Mouse (Mus musculus): ENCODE measurements around the gene Gtf3a. TPM values are rescaled to one million over a fixed set of nuclear protein-coding genes. Genes with fewer than 3 reads are reported as not detected.
A peak's percentile ranks its signal among the peaks of the same experiment; 100 is the strongest.

Gene Gtf3a
- polyA plus RNA-seq, 1 experiment from 2014 or later = 42.7 TPM

DNA sequence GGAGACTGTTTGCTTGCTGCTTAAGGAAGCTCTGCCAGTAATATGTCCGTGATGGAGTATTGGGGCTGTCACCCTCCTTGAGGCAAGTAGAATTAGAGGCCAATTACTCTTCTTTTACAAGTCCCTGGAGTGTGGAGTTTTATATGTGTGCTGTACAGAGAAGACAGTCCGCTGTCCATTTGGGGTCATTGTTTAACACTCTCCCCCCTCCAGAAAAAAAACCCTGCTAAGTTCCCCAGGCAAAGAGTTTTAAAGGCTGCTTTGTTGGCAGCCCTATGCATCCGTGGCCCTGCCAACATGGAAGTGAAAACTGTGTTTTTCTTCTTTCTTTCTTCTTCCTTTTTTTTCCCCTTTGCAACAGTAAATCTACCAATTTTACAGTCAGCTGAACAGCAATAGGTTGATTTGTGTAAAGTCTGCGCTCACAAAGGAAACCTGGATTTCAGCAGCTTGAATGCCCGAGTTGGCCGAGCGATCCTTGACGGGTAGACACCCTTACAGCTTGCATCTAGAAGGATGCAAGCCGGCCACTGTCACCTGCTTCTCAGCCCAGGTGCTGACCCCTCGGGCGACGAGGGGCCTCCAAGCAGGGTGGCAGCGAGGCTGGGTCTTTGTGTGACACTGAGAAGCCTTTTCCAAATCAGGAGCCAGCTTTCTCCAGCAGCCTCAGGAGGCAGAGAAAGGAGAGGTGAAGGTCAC lies 20.4 kb downstream of the Gtf3a start:
- no peak overlapping the region for H3K4me3 ChIP-seq (ENCODE audit: low read depth, low read length)
- peaks cover 4% of the 10 kb centered on the region for H3K4me1 ChIP-seq (ENCODE audit: control insufficient read depth, low read depth, low read length)
- no peak for ATAC-seq (ENCODE audit: low read depth)
- H3K9me3 ChIP-seq (replicated peaks; ENCODE audit: control insufficient read depth, low read length) = no peaks in the 10 kb centered on the region
- no peaks in the 10 kb centered on the region for H3K27me3 ChIP-seq (ENCODE audit: control insufficient read depth, insufficient read depth, low read depth, low read length)
- no peak overlapping the region for H3K9ac ChIP-seq (ENCODE audit: low read depth, low read length)
- H3K36me3 ChIP-seq (ENCODE audit: control insufficient read depth, insufficient read depth) = no peaks in the 10 kb centered on the region
- 61% methylated on average over 13 of the region's 13 CpGs for WGBS (ENCODE audit: insufficient replicate concordance)
- no peak overlapping the region for H3K4me2 ChIP-seq (ENCODE audit: low read depth, low read length)
- H3K27ac ChIP-seq (ENCODE audit: low read length) = no peak overlapping the region

DNA sequence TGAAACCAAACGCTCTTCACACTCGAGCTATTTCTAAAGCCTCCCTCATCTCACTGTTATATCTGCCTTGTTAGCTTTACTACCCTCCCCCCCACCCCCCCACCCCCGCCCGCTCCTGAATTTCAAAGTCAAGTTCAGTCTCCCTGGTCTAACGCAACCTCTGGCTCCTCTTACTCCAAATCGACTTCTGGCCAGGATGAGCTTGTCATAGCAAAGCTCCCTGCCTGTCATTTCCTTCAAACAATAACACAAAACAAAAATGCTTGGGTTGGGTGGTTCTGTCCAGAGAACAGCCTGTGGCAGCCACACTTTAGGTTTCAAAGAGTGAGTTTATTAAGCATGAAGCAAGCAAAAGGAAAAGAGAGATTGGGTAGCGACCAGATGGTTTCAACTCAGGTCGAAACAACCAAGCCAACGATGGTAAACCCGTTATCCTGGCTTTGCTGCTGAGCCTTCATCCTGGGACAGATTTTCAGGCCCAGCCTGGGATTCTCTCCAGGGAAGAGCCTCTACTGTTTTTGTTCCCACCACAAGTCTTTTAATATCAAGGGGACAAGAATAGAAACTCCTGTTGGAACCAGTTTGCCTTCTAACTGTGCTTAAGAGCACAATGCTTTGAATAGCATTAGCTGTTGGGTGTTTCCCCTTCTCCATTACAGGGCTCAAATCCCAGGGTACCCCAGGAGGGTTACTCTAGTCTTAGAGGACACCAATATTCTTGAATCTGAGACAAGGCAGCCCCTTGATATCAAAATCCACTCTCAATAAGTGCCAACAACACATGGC lies 23.5 kb downstream of the Gtf3a start:
- no peak overlapping the region for H3K4me2 ChIP-seq (ENCODE audit: low read depth, low read length)
- H3K9ac ChIP-seq (ENCODE audit: low read depth, low read length) = no peak overlapping the region
- H3K4me1 ChIP-seq (ENCODE audit: control insufficient read depth, low read depth, low read length) = peaks cover 4% of the 10 kb centered on the region
- 56% methylated on average over 10 of the region's 10 CpGs for WGBS (ENCODE audit: insufficient replicate concordance)
- H3K27ac ChIP-seq (ENCODE audit: low read length) = no peak overlapping the region
- ATAC-seq (ENCODE audit: low read depth) = no peak
- H3K4me3 ChIP-seq (ENCODE audit: low read depth, low read length) = no peak overlapping the region
- H3K36me3 ChIP-seq (ENCODE audit: control insufficient read depth, insufficient read depth) = no peaks in the 10 kb centered on the region
- H3K9me3 ChIP-seq (replicated peaks; ENCODE audit: control insufficient read depth, low read length) = no peaks in the 10 kb centered on the region
- H3K27me3 ChIP-seq (ENCODE audit: control insufficient read depth, insufficient read depth, low read depth, low read length) = no peaks in the 10 kb centered on the region

DNA sequence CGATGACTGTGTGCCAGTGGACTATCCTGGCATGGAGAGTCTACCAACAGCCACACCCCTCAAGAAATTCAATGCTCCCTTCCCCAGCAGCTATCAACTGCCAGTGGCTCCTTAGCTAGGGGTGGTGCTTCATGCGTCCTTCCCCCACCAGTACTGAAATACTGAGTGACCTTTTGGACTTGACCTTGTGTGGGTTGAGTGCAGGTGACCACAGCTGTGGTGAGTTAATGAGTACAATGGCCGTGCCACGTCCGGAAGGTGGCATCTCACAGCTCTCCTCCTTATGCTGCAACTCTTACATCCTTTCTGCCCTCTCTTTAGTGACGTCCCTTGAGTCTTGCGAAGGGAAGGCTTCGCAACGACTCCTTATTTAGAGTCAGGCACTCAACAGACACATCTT lies 24.9 kb downstream of the Gtf3a start:
- peak; percentile 76 for ATAC-seq (ENCODE audit: low read depth)
- Histone ChIP-seq H3K27ac (ENCODE audit: low read length) (no peak overlapping the region), H3K9me3 (replicated peaks; ENCODE audit: control insufficient read depth, low read length) (no peaks in the 10 kb centered on the region), H3K4me2 (ENCODE audit: low read depth, low read length) (no peak overlapping the region; the same call in 1 of the 2 replicates), H3K36me3 (ENCODE audit: control insufficient read depth, insufficient read depth) (no peaks in the 10 kb centered on the region), H3K4me1 (ENCODE audit: control insufficient read depth, low read depth, low read length) (peaks cover 4% of the 10 kb centered on the region), H3K27me3 (ENCODE audit: control insufficient read depth, insufficient read depth, low read depth, low read length) (no peaks in the 10 kb centered on the region), H3K9ac (ENCODE audit: low read depth, low read length) (no peak overlapping the region), H3K4me3 (ENCODE audit: low read depth, low read length) (no peak overlapping the region)
- WGBS (ENCODE audit: insufficient replicate concordance) = 60% methylated on average over 9 of the region's 9 CpGs

DNA sequence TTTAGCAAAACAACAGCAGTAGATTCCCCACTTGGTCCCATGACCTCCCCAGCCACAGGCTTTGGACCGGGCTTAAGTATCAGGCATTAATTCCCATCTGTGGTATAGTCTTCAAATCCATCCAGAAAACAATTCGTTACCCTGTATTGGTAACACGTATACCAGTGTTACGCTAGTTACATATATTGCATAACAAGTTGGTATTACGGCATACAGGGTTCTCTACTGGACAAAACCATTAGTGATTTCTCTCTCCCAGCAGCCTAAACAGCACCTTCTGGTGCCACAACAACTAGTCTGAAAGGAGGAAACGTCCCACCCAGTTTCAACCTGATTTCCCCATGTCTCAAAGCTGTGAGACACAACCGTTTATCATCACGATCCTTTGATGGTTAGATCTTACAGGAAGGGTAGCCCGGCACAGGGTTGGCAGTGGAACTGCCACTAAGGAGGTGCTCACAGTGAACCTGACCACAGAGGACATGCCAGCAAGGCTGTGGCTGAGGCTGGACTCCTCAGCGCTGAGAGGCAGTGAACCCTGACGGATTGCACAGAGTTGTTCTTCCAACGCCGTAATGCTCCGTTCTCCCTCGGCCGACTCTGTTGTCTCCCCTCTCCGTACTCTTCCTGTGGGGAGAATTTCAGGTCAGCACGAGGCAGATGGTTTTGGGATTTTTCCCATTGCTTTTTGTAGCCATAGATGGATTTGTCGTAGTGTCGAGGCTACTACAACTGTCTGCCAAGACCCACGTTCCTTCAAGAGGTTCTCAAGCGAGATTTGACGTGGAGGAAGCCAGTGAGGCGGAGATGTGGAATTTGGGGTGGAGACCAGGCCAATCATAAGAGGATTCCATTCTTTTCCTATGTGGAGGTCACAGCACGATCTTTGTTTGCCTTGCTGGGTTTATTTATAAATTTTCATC lies 25.7 kb downstream of the Gtf3a start:
- H3K4me3 ChIP-seq (ENCODE audit: low read depth, low read length) = no peak overlapping the region
- H3K27me3 ChIP-seq (ENCODE audit: control insufficient read depth, insufficient read depth, low read depth, low read length) = no peaks in the 10 kb centered on the region
- ATAC-seq (ENCODE audit: low read depth) = no peak
- peaks cover 4% of the 10 kb centered on the region for H3K4me1 ChIP-seq (ENCODE audit: control insufficient read depth, low read depth, low read length)
- H3K36me3 ChIP-seq (ENCODE audit: control insufficient read depth, insufficient read depth) = no peaks in the 10 kb centered on the region
- H3K4me2 ChIP-seq (ENCODE audit: low read depth, low read length) = no peak overlapping the region
- H3K9me3 ChIP-seq (replicated peaks; ENCODE audit: control insufficient read depth, low read length) = no peaks in the 10 kb centered on the region
- H3K9ac ChIP-seq (ENCODE audit: low read depth, low read length) = no peak overlapping the region
- no peak overlapping the region for H3K27ac ChIP-seq (ENCODE audit: low read length)
- 72% methylated on average over 25 of the region's 25 CpGs for WGBS (ENCODE audit: insufficient replicate concordance)

DNA sequence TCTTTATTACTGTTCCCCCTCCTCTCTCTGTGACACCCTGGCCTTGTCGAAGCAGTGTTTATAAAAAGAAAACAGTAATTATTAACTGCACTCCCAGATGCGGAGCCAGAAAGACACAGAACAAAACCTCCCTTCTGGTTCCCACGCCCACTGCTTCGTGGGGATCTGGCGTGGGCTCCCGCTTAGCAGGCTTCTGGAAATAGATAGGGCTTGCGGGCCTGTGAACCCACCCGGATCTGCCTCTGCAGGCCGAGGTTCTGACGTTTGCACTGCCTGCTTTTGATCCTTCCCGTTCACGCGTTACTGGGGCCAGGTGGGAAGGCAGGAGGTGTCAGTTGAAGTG lies 26.3 kb downstream of the Gtf3a start:
- Histone ChIP-seq H3K9me3 (replicated peaks; ENCODE audit: control insufficient read depth, low read length) (no peaks in the 10 kb centered on the region), H3K36me3 (ENCODE audit: control insufficient read depth, insufficient read depth) (no peaks in the 10 kb centered on the region), H3K4me3 (ENCODE audit: low read depth, low read length) (no peak overlapping the region), H3K4me1 (ENCODE audit: control insufficient read depth, low read depth, low read length) (peaks cover 4% of the 10 kb centered on the region), H3K27me3 (ENCODE audit: control insufficient read depth, insufficient read depth, low read depth, low read length) (no peaks in the 10 kb centered on the region), H3K9ac (ENCODE audit: low read depth, low read length) (no peak overlapping the region), H3K27ac (ENCODE audit: low read length) (no peak overlapping the region), H3K4me2 (ENCODE audit: low read depth, low read length) (no peak overlapping the region; the same call in 1 of the 2 replicates)
- WGBS (ENCODE audit: insufficient replicate concordance) = 49% methylated on average over 13 of the region's 13 CpGs
- no peak for ATAC-seq (ENCODE audit: low read depth)

DNA sequence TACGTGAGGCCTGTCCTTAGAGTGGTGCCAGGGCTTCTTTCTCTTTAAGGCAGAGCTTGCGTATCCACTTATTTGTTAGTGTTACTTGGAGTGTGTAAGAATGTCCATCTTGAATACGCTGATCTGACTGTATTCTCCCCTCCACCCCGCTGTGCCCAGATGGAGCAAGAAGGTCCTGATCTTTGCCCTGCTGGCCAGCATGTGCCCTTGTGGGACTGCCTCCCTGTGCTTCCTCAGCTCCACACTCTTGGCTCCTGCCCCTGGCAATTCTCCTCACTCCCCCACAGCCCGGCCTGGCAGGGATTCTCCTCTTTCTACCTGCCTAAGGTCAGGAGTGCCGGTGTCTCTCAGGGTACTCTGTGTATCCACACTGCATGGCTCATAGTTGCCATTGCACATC lies 32.9 kb downstream of the Gtf3a start:
- Histone ChIP-seq H3K4me1 (ENCODE audit: control insufficient read depth, low read depth, low read length) (no peaks in the 10 kb centered on the region), H3K27ac (ENCODE audit: low read length) (no peak overlapping the region), H3K4me2 (ENCODE audit: low read depth, low read length) (no peak overlapping the region), H3K36me3 (ENCODE audit: control insufficient read depth, insufficient read depth) (no peaks in the 10 kb centered on the region), H3K27me3 (ENCODE audit: control insufficient read depth, insufficient read depth, low read depth, low read length) (no peaks in the 10 kb centered on the region), H3K9me3 (replicated peaks; ENCODE audit: control insufficient read depth, low read length) (no peaks in the 10 kb centered on the region), H3K9ac (ENCODE audit: low read depth, low read length) (no peak overlapping the region), H3K4me3 (ENCODE audit: low read depth, low read length) (no peak overlapping the region)
- no peak for ATAC-seq (ENCODE audit: low read depth)
- WGBS (ENCODE audit: insufficient replicate concordance) = 73% methylated on average over 6 of the region's 6 CpGs

DNA sequence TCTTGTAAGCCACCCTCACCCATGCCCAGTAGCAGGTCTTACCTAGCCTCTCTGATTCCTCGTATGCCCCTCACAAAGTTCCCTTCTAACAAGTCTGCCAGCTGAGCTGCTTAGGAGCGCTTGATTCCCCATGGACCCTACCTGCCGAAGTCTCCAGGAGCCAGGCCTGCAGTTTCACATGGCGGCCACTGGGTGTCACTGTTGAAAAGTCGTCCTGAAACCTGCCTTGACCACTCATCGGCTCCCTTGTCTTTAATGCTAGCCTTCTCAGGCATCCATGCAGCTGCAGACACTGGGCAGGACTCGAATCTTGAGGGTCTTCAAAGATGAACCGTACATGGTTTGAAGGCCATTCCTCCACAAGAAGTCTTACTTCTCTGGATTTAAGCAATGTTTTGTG lies 34.8 kb downstream of the Gtf3a start:
- Histone ChIP-seq H3K9ac (ENCODE audit: low read depth, low read length) (no peak overlapping the region), H3K4me1 (ENCODE audit: control insufficient read depth, low read depth, low read length) (no peaks in the 10 kb centered on the region), H3K27ac (ENCODE audit: low read length) (no peak overlapping the region), H3K4me2 (ENCODE audit: low read depth, low read length) (no peak overlapping the region), H3K9me3 (replicated peaks; ENCODE audit: control insufficient read depth, low read length) (no peaks in the 10 kb centered on the region), H3K27me3 (ENCODE audit: control insufficient read depth, insufficient read depth, low read depth, low read length) (no peaks in the 10 kb centered on the region), H3K4me3 (ENCODE audit: low read depth, low read length) (no peak overlapping the region), H3K36me3 (ENCODE audit: control insufficient read depth, insufficient read depth) (no peaks in the 10 kb centered on the region)
- ATAC-seq (ENCODE audit: low read depth) = no peak
- WGBS (ENCODE audit: insufficient replicate concordance) = 7% methylated on average over 8 of the region's 8 CpGs

DNA sequence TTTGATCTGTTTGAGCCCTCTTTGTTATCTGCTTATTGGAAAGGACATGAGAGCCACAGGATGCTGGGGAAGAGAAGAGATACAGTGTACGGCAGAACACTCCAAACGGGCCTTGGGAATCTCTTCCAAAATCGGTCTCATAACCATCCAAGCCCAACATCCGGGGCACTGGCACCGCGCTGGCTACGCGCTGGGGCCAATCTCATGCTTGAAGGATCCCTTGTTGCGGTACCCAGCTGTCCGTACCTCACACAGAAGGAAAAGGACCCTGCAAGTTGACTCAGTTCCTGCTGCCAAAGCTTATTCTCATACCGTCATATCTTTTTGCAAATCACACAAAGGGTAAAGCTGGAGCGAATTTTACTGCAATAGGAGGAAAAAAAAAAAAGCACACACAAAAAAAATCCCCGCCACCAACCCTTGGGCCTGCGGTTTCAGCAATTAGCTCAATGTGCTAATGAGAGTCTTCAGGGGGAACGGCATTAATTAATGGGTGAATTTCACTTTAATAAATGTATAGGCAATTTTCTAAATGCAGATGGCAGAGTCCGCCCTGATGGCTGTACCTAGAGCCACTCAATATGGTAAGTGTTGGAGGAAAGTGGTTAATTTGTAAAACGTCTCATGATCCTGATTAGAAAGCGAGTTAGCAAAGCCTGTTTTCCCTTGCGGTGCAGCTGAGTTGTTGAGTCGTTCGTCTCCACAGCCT lies 37.4 kb downstream of the Gtf3a start:
- WGBS (ENCODE audit: insufficient replicate concordance) = 58% methylated on average over 21 of the region's 21 CpGs
- Histone ChIP-seq H3K4me3 (ENCODE audit: low read depth, low read length) (no peak overlapping the region), H3K9ac (ENCODE audit: low read depth, low read length) (no peak overlapping the region), H3K27ac (ENCODE audit: low read length) (no peak overlapping the region), H3K4me1 (ENCODE audit: control insufficient read depth, low read depth, low read length) (no peaks in the 10 kb centered on the region), H3K9me3 (replicated peaks; ENCODE audit: control insufficient read depth, low read length) (no peaks in the 10 kb centered on the region), H3K4me2 (ENCODE audit: low read depth, low read length) (no peak overlapping the region), H3K27me3 (ENCODE audit: control insufficient read depth, insufficient read depth, low read depth, low read length) (no peaks in the 10 kb centered on the region), H3K36me3 (ENCODE audit: control insufficient read depth, insufficient read depth) (no peaks in the 10 kb centered on the region)
- ATAC-seq (ENCODE audit: low read depth) = no peak

All from liver, embryonic 16.5 days (tissue).